Comparison of ENCODE assay signal across 8 mouse cellular contexts in the genomic region with DNA sequence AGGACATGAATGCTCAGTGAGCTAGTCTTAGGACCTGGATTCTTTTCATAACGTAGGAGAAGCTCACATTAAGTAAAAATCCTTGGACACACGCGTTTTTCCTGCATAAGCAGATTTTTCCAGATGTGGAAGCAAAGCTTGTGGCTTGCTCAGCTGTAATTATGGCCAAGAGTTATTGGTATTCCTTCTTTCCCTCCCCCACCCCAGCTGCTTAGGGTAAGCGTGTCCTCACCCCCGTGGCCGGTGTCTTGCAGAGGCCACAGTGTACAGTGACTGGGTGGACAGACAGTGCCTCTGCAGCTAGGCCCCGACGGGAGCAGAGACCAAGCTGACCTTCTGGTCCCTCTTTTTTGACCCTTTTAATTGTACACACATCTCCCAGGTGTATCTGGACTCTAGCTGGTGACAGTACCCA. TPM values are rescaled to one million over a fixed set of nuclear protein-coding genes. Genes with fewer than 3 reads are reported as not detected.
A peak's percentile ranks its signal among the peaks of the same experiment; 100 is the strongest.
DNase-seq lines count a peak whose midpoint lies in the region; ATAC-seq and TF ChIP-seq lines count a peak whose summit lies in the region.

No protein-coding gene starts in this region.

- H3K4me1 ChIP-seq in embryonic fibroblast, embryonic 13.5 days (ENCODE audit: control insufficient read depth, insufficient read depth, low read length) = peaks cover 44% of the 10 kb centered on the region
- peaks cover 22% of the 10 kb centered on the region for H3K4me1 ChIP-seq in hindbrain, embryonic 16.5 days (ENCODE audit: control insufficient read depth, insufficient read depth, low read depth, low read length)
- peaks cover 30% of the 10 kb centered on the region for H3K4me1 ChIP-seq in midbrain, embryonic 13.5 days (replicated peaks)

- WGBS in hindbrain, embryonic 16.5 days = 36% methylated on average over 8 of the region's 8 CpGs
- 62% methylated on average over 8 of the region's 8 CpGs for WGBS in midbrain, embryonic 13.5 days

- H3K9me3 ChIP-seq in hindbrain, embryonic 16.5 days (ENCODE audit: control insufficient read depth, low read length) = no peaks in the 10 kb centered on the region
- no peaks in the 10 kb centered on the region for H3K9me3 ChIP-seq in midbrain, embryonic 13.5 days

- peak; percentile 69 for DNase-seq in gastrocnemius, adult 2 months
- DNase-seq in gastrocnemius, postnatal 10 days = no peak
- no peak for DNase-seq in left cerebral cortex, postnatal 25 days (ENCODE audit: low spot score in 2 of 2)
- no peak for DNase-seq in Muller cell, postnatal 12 days (ENCODE audit: inconsistent ontology term)
- DNase-seq in urinary bladder, adult 2 months (ENCODE audit: low spot score) = no peak

- H3K27me3 ChIP-seq in hindbrain, embryonic 16.5 days (replicated peaks; ENCODE audit: control insufficient read depth, insufficient read depth, low read length) = no peaks in the 10 kb centered on the region
- H3K27me3 ChIP-seq in midbrain, embryonic 13.5 days = 0 out of 2 replicates have a peak, but pooled peaks cover 5% of the 10 kb centered on the region

- no peak overlapping the region for H3K9ac ChIP-seq in hindbrain, embryonic 16.5 days (ENCODE audit: low read depth, low read length)
- H3K9ac ChIP-seq in midbrain, embryonic 13.5 days (replicated peaks) = no peak overlapping the region

- no peak overlapping the region for H3K4me2 ChIP-seq in hindbrain, embryonic 16.5 days (ENCODE audit: low read length)
- no peak overlapping the region; the same call in 1 of the 2 replicates for H3K4me2 ChIP-seq in midbrain, embryonic 13.5 days (replicated peaks)

- intact Hi-C loops in gastrocnemius, adult 2 months (cut with DNase I) = no loop called here
- intact Hi-C loops in left cerebral cortex, postnatal 25 days (cut with DNase I) = no loop called here

- H3K36me3 ChIP-seq in hindbrain, embryonic 16.5 days (ENCODE audit: control insufficient read depth, insufficient read depth, low read length) = no peaks in the 10 kb centered on the region
- no peaks in the 10 kb centered on the region for H3K36me3 ChIP-seq in midbrain, embryonic 13.5 days

- H3K27ac ChIP-seq in gastrocnemius, adult 2 months = peak overlapping the region; percentile 84
- H3K27ac ChIP-seq in embryonic fibroblast, embryonic 13.5 days (ENCODE audit: insufficient read depth, low read length) = peak overlapping the region; percentile 98
- peak overlapping the region; percentile 19 for H3K27ac ChIP-seq in hindbrain, embryonic 16.5 days (ENCODE audit: low read depth, low read length)
- no peak overlapping the region for H3K27ac ChIP-seq in midbrain, embryonic 13.5 days

- ATAC-seq in hindbrain, embryonic 16.5 days = peak; percentile 32; the same call in 1 of the 2 replicates
- 0 out of 2 replicates have a peak, but pooled peaks have one; percentile 13 for ATAC-seq in midbrain, embryonic 13.5 days

- peak overlapping the region; percentile 33 for H3K4me3 ChIP-seq in gastrocnemius, adult 2 months
- no peak overlapping the region for H3K4me3 ChIP-seq in embryonic fibroblast, embryonic 13.5 days (ENCODE audit: insufficient read depth, low read length)
- no peak overlapping the region for H3K4me3 ChIP-seq in hindbrain, embryonic 16.5 days (ENCODE audit: low read length)
- H3K4me3 ChIP-seq in midbrain, embryonic 13.5 days (replicated peaks) = no peak overlapping the region

- no peak for TF ChIP-seq CTCF in gastrocnemius, adult 2 months (IDR thresholded peaks at IDR 0.05)
- no peak for TF ChIP-seq CTCF in embryonic fibroblast, embryonic 13.5 days (IDR thresholded peaks at IDR 0.05; ENCODE audit: borderline replicate concordance, insufficient read depth, low read length)

- 0 out of 2 replicates have a peak, but pooled peaks have one; percentile 3 for TF ChIP-seq POLR2A in embryonic fibroblast, embryonic 13.5 days (IDR thresholded peaks at IDR 0.05; ENCODE audit: low read depth, low read length)

RNA-seq across cellular contexts. Expression of gene Cep63, which starts 16.7 kb away (rescaled TPM):
- total RNA-seq in gastrocnemius, adult 2 months (2021) = 10 to 100 TPM; 18.5 to 25.2 TPM
- 10 to 100 TPM; 35.5 to 39.0 TPM for total RNA-seq in gastrocnemius, postnatal 10 days (2021)
- 22.8 and 27.0 TPM in 2 replicates for polyA plus RNA-seq in embryonic fibroblast, embryonic 13.5 days (2011; ENCODE audit: insufficient read length, low read depth, missing spikeins)
- polyA plus RNA-seq in hindbrain, embryonic 16.5 days (2015; fragmentation: Nextera tagmentation; extraction: Ambion mirVana) = 33.2 and 34.4 TPM in 2 replicates
- polyA plus RNA-seq in midbrain, embryonic 13.5 days (2015; fragmentation: Nextera tagmentation; extraction: Ambion mirVana) = 48.3 and 51.6 TPM in 2 replicates
- total RNA-seq in left cerebral cortex, postnatal 25 days (2021) = 10 to 100 TPM; 31.4 to 33.9 TPM
- polyA plus RNA-seq in urinary bladder, adult 2 months (2012; rRNA removed) = 29.3 and 33.9 TPM in 2 replicates

RNA-seq across cellular contexts. Expression of gene Anapc13, which starts 17.0 kb away (rescaled TPM):
- total RNA-seq in gastrocnemius, adult 2 months (2021) = 100 to 1,000 TPM; 217 to 239 TPM
- total RNA-seq in gastrocnemius, postnatal 10 days (2021) = 100 to 1,000 TPM; 251 to 261 TPM
- 44.9 and 51.4 TPM in 2 replicates for polyA plus RNA-seq in embryonic fibroblast, embryonic 13.5 days (2011; ENCODE audit: insufficient read length, low read depth, missing spikeins)
- 133 and 146 TPM in 2 replicates for polyA plus RNA-seq in hindbrain, embryonic 16.5 days (2015; fragmentation: Nextera tagmentation; extraction: Ambion mirVana)
- 179 and 203 TPM in 2 replicates for polyA plus RNA-seq in midbrain, embryonic 13.5 days (2015; fragmentation: Nextera tagmentation; extraction: Ambion mirVana)
- total RNA-seq in left cerebral cortex, postnatal 25 days (2021) = 10 to 100 TPM; 90.6 to 98.7 TPM
- polyA plus RNA-seq in urinary bladder, adult 2 months (2012; rRNA removed) = 206 and 215 TPM in 2 replicates
